Mouse (Mus musculus): ENCODE measurements around the gene Kcp.

Kcp gene

DNA sequence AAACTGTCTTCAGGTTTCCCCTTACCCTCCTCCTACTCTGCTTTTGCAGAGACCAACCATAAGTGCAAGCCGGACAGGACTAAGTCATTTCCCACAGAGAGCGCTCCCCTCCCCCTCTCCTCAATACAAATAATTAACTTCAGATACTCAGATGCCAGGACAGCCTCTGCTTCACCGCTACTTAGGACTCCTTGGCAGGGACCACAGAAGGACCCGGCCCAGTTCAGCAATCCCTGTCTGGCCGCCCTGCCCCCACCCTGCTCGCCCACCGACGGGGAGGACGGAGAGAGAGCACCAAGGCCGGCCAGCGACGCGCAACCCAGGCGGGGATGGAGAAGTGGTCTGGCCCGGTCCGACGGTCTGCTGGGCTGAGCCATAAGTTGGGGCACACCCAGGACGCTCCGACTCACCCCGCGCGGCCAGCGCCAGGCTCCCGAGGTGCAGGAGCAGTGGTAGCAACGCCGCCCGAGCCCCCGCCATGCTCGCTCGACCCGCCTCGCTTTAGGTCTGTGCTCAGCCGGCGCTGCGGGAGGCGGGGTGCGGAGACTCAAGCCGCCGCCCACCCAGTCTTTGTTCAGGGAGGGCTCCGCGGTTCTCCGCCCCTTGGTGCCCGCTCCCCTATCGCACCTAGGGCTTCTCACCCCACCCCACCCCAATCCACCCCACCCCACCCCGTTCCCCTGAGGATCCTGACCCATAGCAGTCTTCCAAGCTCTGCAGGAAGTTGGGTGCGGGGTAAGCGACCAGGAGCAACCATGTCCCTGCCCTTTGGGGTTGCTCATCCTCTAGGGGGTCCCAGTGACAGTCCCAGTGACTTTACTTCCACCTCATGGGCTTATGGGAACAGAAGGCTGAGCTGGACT is at the start of gene Kcp:
Kcp (minus strand) TSS at position 506 of the 863 bp plus-strand sequence.
- no peak for TF ChIP-seq GATA4 (IDR thresholded peaks at IDR 0.05; ENCODE audit: insufficient replicate concordance, low read length)

DNA sequence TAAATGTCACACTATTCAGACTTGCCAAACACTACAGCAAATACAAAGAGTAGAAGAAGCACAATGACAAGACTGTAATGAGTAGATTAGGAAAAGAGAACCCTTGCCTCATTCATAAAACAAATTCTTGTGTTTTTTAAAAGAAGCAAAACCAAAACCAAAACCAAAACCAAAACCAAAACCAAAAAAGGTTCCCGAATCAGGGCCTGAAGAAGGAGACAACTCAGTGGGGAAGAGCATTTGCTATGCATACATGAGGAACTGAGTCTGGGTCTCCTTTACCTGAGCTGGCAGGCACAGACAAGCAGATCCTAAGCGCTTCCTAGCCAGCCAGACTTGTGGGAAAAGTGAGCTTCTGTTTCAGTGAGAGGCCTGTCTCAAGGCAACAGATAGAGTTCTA is 49.4 kb upstream of the Kcp start:
- TF ChIP-seq GATA4 (IDR thresholded peaks at IDR 0.05; ENCODE audit: insufficient replicate concordance, low read length): no peak

DNA sequence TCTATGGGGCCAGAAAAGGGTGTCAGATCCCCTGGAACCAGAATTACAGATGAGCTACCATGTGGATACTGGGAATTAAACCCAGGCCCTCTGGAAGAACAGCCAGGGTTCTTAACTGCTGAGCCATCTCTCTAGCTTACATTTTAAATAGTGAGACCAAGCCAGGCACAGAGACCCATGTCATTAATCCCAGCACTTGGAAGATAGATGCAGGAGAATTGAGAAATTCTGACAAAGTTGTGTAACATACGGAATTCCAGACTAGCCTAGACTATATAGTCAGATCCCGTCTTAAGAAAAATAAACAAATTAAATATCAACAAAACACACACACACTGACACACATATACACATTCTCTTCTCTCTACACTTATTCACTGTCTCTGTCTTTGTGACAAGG is 44.8 kb upstream of the Kcp start:
- no peak for TF ChIP-seq GATA4 (IDR thresholded peaks at IDR 0.05; ENCODE audit: insufficient replicate concordance, low read length)

DNA sequence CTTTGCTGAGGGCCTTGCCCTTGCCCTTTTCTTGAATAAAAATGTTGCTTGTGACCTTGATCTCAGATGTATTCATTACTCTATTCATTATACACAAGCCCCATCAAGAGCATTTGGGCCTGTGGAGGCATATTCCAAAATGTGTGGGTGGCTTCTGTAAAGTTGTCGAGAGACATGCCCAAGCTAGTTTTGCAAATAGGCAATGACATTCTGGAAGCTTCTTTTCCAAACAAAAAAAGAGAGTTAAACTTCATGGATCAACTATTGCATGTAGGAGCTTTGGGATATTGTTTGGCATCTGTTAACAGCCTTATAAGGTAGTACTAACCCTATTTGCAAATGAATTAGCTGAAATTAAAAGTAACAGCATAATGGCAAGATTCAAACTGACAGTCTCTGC is 40.3 kb upstream of the Kcp start:
- no peak for TF ChIP-seq GATA4 (IDR thresholded peaks at IDR 0.05; ENCODE audit: insufficient replicate concordance, low read length)

DNA sequence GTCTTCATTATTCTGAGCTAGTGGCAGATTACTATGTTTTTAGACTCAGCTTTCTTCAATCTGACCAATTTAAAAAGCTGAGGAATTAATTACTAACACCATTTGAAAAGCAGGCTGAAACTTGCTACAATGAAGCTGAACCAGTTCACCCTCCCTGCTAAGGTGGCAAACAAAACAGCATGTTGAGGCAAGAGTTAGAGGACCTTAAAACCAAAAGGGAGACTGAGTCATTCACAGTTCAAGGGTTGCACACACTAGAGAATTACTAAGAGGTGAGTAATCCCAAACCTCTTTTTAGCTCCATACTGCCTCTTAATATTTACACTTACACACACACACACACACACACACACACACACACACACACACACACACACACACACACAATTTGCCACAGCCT is 39.8 kb upstream of the Kcp start:
- TF ChIP-seq GATA4 (IDR thresholded peaks at IDR 0.05; ENCODE audit: insufficient replicate concordance, low read length): no peak

DNA sequence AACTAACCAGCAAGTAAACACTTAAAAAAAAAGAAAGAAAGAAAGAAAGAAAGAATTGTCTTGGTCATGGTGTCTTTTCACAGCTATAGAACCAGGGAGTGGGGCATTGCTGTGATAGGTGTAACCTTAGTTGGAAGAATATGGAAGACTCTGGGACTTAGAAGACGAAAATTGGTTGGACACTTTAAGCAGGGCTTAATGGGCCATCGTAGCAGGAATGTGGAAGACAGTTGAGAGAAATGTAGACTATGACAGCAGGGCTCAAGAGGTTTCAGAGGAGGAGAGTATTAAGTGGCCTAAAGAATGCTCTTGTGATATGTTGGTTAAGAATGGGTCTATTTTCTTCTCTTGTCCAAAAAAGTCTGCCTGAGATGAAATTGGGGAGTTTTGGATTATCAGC is 37.9 kb upstream of the Kcp start:
- TF ChIP-seq GATA4 (IDR thresholded peaks at IDR 0.05; ENCODE audit: insufficient replicate concordance, low read length): no peak

DNA sequence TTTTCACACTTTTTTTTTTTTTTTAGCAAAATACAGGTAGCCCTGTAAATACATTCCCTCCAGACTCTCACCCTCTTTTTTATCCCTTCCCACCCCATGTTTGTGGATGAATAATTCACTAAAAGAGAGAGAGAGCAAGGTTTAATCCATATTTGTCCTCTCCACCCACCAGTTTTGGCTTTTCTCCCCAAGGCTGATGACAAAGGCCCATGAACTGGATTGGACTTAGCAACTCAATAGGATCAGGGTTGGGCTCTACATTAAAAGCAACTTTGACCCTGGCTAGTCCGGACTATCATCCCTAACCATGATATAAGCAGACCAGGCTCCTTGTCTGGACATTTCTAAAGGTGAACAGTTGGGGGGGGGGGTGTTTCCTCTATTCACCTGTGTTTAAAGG is 33.2 kb upstream of the Kcp start:
- TF ChIP-seq GATA4 (IDR thresholded peaks at IDR 0.05; ENCODE audit: insufficient replicate concordance, low read length): no peak

DNA sequence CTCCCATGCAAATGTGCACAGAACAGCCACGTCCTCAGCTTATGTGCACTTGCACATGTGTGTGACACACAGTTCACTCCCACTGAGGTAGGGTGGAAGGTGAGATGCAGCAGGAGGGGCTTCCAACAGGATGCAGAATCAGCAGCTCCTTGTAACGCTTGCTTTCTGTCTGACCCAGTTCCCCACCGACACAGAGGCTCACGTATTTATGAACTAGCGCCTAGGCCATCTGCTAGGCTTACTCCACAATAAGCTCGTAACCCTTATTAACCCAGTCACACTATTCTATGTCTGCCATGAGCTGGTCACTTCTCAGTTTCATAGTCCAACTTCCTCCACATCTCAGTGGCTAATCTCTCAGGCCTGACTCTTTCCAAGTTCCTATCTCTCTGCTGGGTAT is 32.5 kb upstream of the Kcp start:
- no peak for TF ChIP-seq GATA4 (IDR thresholded peaks at IDR 0.05; ENCODE audit: insufficient replicate concordance, low read length)

DNA sequence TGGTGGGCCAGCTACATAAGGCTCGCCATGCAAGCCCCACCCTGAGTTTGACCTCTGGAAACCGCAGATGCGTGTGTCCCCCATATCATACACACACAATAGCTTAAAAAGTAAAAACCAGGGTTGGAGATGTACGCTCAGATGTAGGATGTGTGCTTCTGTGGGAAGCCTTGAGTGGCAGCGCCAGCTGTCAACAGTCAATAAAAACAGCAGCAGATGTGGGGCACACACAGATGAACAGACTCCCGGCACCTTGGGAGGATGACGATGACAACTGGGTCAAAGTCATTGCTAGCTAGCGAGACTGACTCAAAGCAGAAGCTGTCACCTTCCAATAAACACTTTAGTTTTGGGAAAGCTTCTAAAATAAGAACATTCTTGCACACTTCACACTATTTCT is 31.8 kb upstream of the Kcp start:
- TF ChIP-seq GATA4 (IDR thresholded peaks at IDR 0.05; ENCODE audit: insufficient replicate concordance, low read length): no peak

DNA sequence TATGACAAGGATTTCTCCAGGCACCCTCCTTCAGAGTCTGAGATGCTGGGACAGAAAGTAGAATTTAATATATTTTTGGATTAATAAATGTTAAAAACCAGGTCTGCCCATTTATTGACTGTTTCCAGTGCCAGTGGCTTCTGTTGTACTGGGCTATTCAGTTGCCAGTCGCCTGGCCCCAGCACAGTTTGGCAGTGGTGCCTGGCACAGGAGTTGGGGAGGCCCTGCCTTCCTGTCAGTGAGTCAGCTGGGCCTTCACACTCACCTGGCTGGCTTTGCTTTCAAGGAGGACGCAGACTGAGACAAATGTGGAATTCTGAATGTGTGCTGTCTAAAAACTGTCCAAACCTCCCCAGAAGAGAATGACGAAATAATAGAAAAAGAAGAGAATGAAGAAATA is 29.5 kb upstream of the Kcp start:
- no peak for TF ChIP-seq GATA4 (IDR thresholded peaks at IDR 0.05; ENCODE audit: insufficient replicate concordance, low read length)

DNA sequence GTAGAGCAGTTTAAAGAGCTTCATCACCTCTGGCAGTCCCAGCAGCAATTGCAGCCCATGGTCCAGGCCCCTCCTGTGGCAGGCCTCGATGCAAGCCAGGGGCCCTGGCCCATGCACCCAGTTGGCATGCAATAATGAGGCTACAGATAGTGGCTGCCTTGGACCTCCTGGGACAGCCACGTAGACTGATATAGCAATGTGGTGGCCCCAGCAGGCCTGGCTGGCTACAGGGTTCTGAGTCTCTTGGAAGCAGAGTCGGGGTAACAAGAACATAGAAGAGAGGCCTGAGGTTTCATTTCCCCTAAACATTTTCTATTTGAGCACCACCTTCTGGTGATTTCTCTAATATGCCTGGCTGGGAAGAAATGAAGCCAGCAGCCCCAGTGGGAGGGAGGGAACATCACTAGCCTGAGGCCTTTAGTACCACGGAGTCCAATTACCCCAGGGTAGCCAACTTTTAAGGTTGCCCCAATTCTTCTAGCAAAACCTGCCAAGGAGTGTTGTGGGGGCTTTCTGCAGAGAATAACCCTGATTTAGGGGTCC is 29.0 kb upstream of the Kcp start:
- TF ChIP-seq GATA4 (IDR thresholded peaks at IDR 0.05; ENCODE audit: insufficient replicate concordance, low read length): no peak

DNA sequence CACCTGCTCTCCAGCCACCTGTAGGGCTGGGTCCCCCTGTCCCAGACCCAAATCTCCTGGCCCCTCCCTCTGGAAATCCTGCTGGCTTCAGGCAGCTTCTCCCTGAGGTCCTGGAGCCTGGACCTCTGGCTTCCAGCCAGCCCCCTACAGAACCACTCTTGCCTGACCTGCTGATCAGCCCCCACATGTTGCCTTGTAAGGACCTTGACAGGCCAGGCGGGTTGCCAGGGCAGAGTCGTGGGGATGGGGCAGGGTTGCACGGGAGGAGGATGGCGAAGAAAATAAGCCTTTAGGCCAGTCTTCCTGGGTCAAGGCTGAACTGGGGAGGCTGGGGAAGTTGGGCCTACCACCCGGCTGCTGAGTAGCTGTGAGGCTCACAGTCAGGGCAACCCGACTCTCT is 27.6 kb upstream of the Kcp start:
- no peak for TF ChIP-seq GATA4 (IDR thresholded peaks at IDR 0.05; ENCODE audit: insufficient replicate concordance, low read length)

DNA sequence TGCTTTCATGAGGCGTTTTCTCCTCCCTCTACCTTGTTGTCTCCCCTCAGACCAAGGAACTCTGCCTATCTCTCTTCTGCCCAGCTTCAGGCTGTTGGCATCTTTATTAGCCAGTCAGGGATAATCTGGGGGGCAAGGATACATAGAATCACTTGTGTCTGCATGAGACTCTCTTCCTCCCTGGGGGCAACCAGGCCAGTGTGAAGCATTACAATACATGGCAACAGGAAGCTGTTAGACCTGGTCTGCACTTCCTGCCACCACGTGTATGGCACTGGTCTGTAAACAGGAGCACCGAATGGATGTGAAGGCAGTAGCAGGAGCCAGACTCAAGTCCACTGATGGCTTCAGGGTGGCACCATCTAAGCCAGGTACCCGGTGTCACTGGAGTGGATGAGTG is 22.3 kb upstream of the Kcp start:
- TF ChIP-seq GATA4 (IDR thresholded peaks at IDR 0.05; ENCODE audit: insufficient replicate concordance, low read length): no peak

DNA sequence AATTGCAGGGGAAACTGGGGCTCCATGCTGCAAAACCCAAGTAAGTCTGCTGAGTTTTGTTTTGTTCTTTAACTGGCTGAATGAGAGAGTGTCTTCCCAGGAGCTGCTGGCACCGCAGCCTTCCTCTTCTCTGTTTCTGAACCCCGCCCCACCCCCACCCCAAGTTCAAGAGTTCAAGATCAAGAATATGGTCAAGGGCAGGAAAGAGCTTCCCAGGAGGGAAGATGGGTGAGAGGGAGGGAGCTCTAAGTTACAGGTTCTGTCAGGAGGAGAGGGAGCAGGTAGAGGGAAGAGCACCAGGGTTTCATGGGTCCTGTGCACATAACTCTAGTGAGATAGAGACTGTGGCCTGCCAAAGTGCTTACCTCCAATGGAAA is 21.7 kb upstream of the Kcp start:
- no peak for TF ChIP-seq GATA4 (IDR thresholded peaks at IDR 0.05; ENCODE audit: insufficient replicate concordance, low read length)

DNA sequence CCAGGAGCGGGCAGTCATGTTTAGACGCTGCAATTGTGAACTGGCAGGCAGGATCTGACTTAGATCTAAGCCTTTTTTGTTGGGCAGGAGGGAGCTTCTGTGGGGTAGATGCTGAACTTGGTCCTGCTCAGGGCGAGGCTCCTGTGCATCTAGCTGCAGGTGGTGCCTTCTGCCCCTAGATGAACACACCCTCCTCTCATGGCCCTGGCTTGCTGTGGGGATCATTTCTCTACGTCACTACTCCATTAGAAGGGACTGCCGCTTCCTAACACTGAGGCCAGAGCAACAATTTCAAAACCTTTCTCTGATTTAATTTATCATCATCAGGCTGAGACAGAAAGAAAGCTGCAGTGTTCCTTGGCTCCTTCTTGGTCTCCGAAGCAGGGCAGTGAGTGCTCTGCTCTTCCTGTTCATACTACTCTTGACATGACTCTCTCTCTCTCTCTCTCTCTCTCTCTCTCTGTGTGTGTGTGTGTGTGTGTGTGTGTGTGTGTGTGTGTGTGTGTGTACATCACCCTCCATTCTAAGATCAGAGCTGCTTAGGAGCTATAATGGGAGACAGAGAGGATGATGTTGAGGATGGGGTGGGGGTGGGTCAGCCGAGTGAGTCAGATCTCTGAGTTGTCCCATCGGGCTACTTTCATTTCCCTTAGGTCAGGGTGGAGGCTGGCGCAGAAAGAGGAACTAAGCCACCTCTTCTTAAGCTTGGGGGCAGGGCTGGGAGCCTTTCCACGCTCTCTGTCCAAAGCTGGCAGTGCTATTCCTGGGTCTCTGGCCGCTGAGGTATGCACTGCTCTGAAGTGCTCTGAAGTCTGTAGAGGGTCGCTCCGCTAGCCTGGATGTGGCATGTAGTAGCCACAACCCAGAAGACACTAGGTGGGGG is 21.1 kb upstream of the Kcp start:
- no peak for TF ChIP-seq GATA4 (IDR thresholded peaks at IDR 0.05; ENCODE audit: insufficient replicate concordance, low read length)

DNA sequence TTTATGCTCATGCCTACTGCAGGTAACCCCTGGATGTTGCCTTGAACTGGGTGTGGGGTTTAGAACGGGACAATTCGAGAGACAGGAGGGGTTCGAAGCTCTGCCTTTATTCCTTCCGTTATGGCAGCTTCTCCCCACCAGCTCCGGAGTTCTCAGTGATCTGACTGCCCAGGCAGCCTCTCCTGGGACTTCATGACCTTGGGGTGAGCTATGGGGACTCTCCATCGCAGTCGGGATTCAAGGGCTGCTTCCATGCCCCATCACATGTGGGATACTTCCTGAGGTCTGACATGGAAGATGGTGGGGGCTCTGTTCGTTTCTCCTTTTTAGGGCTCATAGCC is 20.4 kb upstream of the Kcp start:
- no peak for TF ChIP-seq GATA4 (IDR thresholded peaks at IDR 0.05; ENCODE audit: insufficient replicate concordance, low read length)

Measured in liver, adult (tissue).